Mouse (Mus musculus): ENCODE data around the gene Cdc6. TPM values are rescaled to one million over a fixed set of nuclear protein-coding genes. Genes with fewer than 3 reads are reported as not detected.

Cdc6 gene
- polyA plus RNA-seq, 1 experiment: 0.36 TPM

DNA sequence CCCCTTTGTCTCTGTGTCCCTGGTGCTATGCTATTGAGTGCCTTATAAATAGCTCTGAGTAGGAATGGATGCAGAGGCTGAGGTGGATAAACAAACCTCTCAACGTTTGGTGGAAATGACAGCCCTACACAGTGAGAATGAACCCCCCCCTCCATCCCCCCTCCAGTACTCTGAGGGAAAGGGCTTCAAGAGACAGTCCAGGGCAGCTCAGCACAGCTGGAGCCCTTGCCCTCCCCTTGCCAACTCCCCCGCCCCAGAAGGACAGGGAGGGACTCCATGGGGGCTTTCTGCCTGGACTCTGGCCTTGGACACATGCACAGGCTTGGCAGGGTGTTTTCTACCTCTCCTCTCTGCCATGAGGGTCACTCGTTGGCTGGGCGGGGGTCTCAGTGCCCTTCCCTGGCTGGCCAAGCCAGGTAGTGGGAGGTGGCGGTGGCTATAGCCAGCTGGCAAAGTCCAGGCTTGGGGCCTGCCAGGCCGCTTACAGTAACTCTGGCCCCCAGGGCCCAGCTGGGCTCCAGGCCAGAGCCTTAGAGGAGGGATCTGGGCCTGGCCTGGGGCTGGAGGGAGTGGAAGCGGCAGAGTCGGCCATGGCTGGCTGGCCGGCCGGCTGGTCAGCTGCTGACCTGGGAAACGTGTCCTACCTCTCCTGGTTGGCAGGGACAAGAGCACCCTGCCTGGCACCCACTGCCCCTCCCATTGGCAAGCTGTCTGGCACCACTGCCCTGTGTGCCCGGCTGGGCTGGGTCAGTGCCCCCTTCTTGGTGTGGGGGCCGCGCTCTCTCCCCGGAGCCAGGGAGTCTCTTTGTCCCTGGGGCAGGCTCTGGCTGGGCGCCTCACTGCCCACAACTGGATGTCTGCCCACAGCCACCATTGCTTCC lies 43.7 kb downstream of the Cdc6 start:
- peaks cover 56% of the 10 kb centered on the region for H3K4me1 ChIP-seq (ENCODE audit: control insufficient read depth, insufficient read depth, low read length)
- 6% methylated on average over 16 of the region's 16 CpGs for WGBS
- H3K4me3 ChIP-seq (replicated peaks; ENCODE audit: insufficient read depth, low read depth, low read length): no peak overlapping the region
- H3K27me3 ChIP-seq (ENCODE audit: control insufficient read depth, insufficient read depth, low read length): no peaks in the 10 kb centered on the region
- 0 out of 2 replicates have a peak overlapping the region, but pooled peaks have one; percentile 2 for H3K27ac ChIP-seq (ENCODE audit: insufficient read depth, low read length)
- no peak for TF ChIP-seq POLR2A (IDR thresholded peaks at IDR 0.05; ENCODE audit: borderline replicate concordance, insufficient read depth, low read length)
- TF ChIP-seq CTCF (IDR thresholded peaks at IDR 0.05; ENCODE audit: borderline replicate concordance, insufficient read depth, low read depth, low read length): no peak
- DNase-seq: peak; percentile 84 to 89

DNA sequence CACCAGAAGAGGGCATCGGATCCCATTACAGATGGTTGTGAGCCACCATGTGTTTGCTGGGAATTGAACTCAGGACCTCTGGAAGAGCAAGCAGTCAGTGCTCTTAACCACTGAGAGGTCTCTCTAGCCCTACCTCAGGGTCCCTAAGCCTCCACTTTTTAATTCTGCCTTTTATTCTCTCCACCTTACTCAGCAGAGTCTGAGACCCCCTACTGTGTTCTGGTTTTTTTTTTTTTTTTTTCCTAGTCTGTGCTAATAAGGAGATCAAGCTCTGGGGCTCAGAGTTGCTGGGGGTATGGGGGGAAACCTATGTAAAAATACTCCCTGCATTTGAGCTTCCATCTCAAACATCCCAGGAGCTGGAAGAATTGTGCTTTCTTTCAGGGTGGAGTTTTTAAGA lies 44.5 kb downstream of the Cdc6 start:
- Histone ChIP-seq H3K4me1 (ENCODE audit: control insufficient read depth, insufficient read depth, low read length) (peaks cover 56% of the 10 kb centered on the region), H3K4me3 (replicated peaks; ENCODE audit: insufficient read depth, low read depth, low read length) (no peak overlapping the region), H3K27ac (ENCODE audit: insufficient read depth, low read length) (no peak overlapping the region), H3K27me3 (ENCODE audit: control insufficient read depth, insufficient read depth, low read length) (no peaks in the 10 kb centered on the region)
- no peak for DNase-seq
- TF ChIP-seq CTCF (IDR thresholded peaks at IDR 0.05; ENCODE audit: borderline replicate concordance, insufficient read depth, low read depth, low read length) (no peak), POLR2A (IDR thresholded peaks at IDR 0.05; ENCODE audit: borderline replicate concordance, insufficient read depth, low read length) (no peak)
- WGBS: 40% methylated on average over 1 of the region's 1 CpGs

DNA sequence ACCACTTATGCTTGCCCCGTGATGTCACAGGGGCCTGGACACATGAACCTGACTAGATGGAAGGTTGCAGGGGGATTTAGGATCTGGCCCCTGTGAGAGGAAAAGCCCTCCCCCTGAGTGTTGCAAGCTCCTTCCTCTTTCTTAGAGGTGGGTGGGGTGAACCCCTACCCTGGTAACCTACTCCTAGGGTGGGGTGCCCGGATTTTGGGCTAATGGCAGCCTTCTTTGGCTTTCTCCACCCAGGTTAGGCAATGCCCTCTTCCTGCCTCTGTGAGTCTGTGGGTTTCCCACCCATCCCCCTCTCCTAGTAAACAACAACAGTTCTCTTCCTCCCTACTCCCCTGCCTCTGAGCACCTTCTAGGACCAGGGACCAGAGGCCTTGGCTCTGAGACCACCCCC lies 45.1 kb downstream of the Cdc6 start:
- 75% methylated on average over 2 of the region's 2 CpGs for WGBS
- H3K4me1 ChIP-seq (ENCODE audit: control insufficient read depth, insufficient read depth, low read length): peaks cover 54% of the 10 kb centered on the region
- TF ChIP-seq POLR2A (IDR thresholded peaks at IDR 0.05; ENCODE audit: borderline replicate concordance, insufficient read depth, low read length): no peak
- TF ChIP-seq CTCF (IDR thresholded peaks at IDR 0.05; ENCODE audit: borderline replicate concordance, insufficient read depth, low read depth, low read length): no peak
- H3K4me3 ChIP-seq (replicated peaks; ENCODE audit: insufficient read depth, low read depth, low read length): no peak overlapping the region
- no peak for DNase-seq
- no peak overlapping the region for H3K27ac ChIP-seq (ENCODE audit: insufficient read depth, low read length)
- H3K27me3 ChIP-seq (ENCODE audit: control insufficient read depth, insufficient read depth, low read length): no peaks in the 10 kb centered on the region

DNA sequence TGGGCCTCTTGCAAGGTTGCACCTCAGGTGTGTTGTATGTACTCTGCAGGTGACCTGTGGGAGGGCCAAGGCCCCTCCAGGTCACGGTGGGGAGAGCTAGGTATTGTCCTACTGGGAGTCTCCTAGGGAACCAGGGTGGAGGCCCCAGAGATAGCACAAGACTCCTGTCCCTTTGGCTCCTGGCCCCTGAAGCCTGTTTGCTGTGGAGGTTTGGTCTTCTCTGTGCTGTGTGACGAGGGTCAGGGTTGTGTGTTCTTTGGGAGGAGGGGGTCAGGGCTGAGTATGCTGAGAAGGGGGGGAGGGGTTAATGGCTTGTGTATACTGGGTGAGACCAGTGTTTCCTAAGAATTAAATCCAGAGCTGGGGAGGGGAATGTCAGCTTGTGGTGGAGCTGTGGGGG lies 45.8 kb downstream of the Cdc6 start:
- Histone ChIP-seq H3K27me3 (ENCODE audit: control insufficient read depth, insufficient read depth, low read length) (no peaks in the 10 kb centered on the region), H3K27ac (ENCODE audit: insufficient read depth, low read length) (no peak overlapping the region), H3K4me1 (ENCODE audit: control insufficient read depth, insufficient read depth, low read length) (peaks cover 54% of the 10 kb centered on the region), H3K4me3 (replicated peaks; ENCODE audit: insufficient read depth, low read depth, low read length) (no peak overlapping the region)
- 40% methylated on average over 2 of the region's 2 CpGs for WGBS
- no peak for DNase-seq
- TF ChIP-seq POLR2A (IDR thresholded peaks at IDR 0.05; ENCODE audit: borderline replicate concordance, insufficient read depth, low read length) (no peak), CTCF (IDR thresholded peaks at IDR 0.05; ENCODE audit: borderline replicate concordance, insufficient read depth, low read depth, low read length) (no peak)

DNA sequence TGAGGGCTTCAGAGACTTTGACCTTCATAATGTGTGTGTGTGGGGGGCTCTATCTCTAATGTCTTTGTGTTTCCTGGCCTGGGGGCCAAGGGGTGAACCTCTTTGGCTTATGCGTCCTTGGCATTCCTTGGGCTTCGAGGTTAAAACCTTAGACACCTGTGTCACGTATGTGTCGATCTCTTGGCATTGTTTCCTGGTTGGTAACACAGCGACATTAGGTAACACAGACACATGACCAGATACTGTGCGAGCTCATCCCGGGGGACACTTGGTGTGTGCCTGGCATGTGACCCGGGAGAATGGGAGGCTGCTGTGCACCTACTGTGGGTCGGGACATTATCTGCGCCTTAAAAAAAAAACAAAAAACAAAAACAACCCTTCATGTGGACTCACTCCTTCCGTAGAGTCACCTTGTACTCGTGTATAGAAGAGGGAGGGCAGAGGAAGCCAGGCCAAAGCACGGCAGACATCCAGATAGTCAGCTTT lies 46.3 kb downstream of the Cdc6 start:
- H3K4me1 ChIP-seq (ENCODE audit: control insufficient read depth, insufficient read depth, low read length): peaks cover 54% of the 10 kb centered on the region
- no peaks in the 10 kb centered on the region for H3K27me3 ChIP-seq (ENCODE audit: control insufficient read depth, insufficient read depth, low read length)
- no peak for DNase-seq

DNA sequence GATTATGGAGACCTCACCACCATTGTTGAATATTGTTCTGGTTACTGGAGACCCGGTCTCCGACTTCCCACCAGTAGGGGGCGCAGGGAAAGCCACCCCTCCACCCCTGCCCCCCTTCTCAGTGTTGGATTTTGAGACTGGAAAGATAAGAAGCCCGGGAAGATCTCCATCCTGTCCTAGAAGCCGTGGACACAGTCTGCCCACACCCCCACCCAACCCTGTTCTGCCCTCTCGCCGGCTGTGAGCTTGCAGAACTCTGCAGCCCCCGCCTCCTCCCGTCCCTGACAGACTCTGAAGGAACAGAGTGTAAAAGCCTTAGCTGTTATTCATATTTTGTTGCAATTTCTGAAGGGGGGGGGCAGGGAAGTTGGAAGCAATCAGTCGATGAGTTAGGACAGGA lies 46.8 kb downstream of the Cdc6 start:
- H3K27ac ChIP-seq (ENCODE audit: insufficient read depth, low read length): no peak overlapping the region
- DNase-seq: no peak
- H3K4me1 ChIP-seq (ENCODE audit: control insufficient read depth, insufficient read depth, low read length): peaks cover 50% of the 10 kb centered on the region
- H3K27me3 ChIP-seq (ENCODE audit: control insufficient read depth, insufficient read depth, low read length): no peaks in the 10 kb centered on the region
- no peak overlapping the region for H3K4me3 ChIP-seq (replicated peaks; ENCODE audit: insufficient read depth, low read depth, low read length)
- WGBS: 28% methylated on average over 10 of the region's 10 CpGs
- TF ChIP-seq CTCF (IDR thresholded peaks at IDR 0.05; ENCODE audit: borderline replicate concordance, insufficient read depth, low read depth, low read length) (peak; percentile 65; the same call in 1 of the 2 replicates), POLR2A (IDR thresholded peaks at IDR 0.05; ENCODE audit: borderline replicate concordance, insufficient read depth, low read length) (no peak)

More for the DNA sequence above, 46.3 kb downstream of the Cdc6 start:
- whole genome bisulfite sequencing: 40% methylated on average over 13 of the region's 13 CpGs
- H3K4me3 ChIP-seq (replicated peaks; ENCODE audit: insufficient read depth, low read depth, low read length): no peak overlapping the region
- no peak overlapping the region for H3K27ac ChIP-seq (ENCODE audit: insufficient read depth, low read length)
- no peak for TF ChIP-seq POLR2A (IDR thresholded peaks at IDR 0.05; ENCODE audit: borderline replicate concordance, insufficient read depth, low read length)
- TF ChIP-seq CTCF (IDR thresholded peaks at IDR 0.05; ENCODE audit: borderline replicate concordance, insufficient read depth, low read depth, low read length): no peak

DNA sequence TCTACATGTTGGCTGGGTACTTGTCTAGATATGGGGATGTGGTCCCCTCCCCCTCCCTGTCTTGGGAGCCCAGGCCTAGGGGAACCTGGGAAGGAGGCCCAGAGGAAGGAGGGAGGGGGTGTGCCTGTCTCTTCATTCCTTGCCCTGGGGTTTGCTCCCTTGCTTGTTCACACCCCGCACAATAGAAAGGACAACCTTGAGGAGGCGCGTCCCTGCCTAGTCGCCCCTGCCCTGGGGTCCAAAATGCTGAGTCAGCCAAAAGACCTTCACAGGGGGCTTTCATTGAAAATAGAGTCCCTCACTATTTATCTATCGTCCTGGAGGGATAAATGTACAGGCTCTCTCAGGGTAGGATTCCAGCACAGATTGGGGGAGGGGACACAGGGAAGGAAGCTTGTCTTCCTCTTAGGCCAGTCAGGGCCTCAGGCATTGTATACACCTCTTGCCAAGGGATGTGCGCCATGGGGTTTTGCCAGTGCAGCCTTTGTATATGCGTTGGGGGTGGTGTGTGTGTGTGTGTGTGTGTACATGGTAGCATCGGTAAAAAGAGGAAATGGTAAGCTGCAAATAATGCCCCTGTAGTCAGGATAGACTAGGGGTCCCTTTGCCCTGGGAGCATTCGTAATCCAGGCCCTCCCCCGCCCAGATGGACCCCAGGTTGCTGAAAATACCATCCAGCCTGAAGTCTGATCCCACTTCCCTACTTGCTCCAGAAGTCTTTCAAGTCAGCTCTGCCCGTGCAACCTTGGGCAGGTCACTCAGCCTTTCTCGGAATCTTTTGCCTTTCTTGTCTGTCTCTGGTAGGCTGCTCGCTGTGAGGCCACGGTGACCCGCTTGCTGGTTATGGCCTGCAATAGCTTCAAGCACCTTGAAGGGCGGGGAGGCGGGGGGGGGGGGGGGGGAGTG lies 47.5 kb downstream of the Cdc6 start:
- H3K27ac ChIP-seq (ENCODE audit: insufficient read depth, low read length): no peak overlapping the region
- no peak for DNase-seq

More for the DNA sequence above, 47.5 kb downstream of the Cdc6 start:
- WGBS: 48% methylated on average over 16 of the region's 17 CpGs
- H3K4me1 ChIP-seq (ENCODE audit: control insufficient read depth, insufficient read depth, low read length): peaks cover 44% of the 10 kb centered on the region
- TF ChIP-seq POLR2A (IDR thresholded peaks at IDR 0.05; ENCODE audit: borderline replicate concordance, insufficient read depth, low read length) (no peak), CTCF (IDR thresholded peaks at IDR 0.05; ENCODE audit: borderline replicate concordance, insufficient read depth, low read depth, low read length) (no peak)
- no peak overlapping the region for H3K4me3 ChIP-seq (replicated peaks; ENCODE audit: insufficient read depth, low read depth, low read length)
- no peaks in the 10 kb centered on the region for H3K27me3 ChIP-seq (ENCODE audit: control insufficient read depth, insufficient read depth, low read length)

Data from cerebellum, adult 2 months (tissue).